Mouse (Mus musculus) forebrain, embryonic 15.5 days (tissue): ENCODE measurements at regions not wholly inside any gene's neighbourhood (a gene's known extent, or its start where the extent isn't known, plus 50 kb on each side); places are given as distances from the start of the nearest gene placed in this dataset.

Source experiments
- ATAC-seq: fragments of 200-750 bp; cut with Nextera tagmentation; replicated peaks from 2 replicates; pipeline ENCODE4 v1.8.0; 2017; ENCODE audit warnings: mild to moderate bottlenecking, moderate TSS enrichment, moderate library complexity
- H3K27ac ChIP-seq: fragments of 300-500 bp; sonication (generic); replicated peaks from 2 replicates; pipeline ENCODE4 v1.5.1; 2015; ENCODE audit warnings: mild to moderate bottlenecking, inconsistent platforms
- H3K27me3 ChIP-seq: fragments of 300-500 bp; sonication (generic); 2 replicates; pipeline ENCODE4 v1.6.1; 2015; ENCODE audit warnings: inconsistent platforms
- H3K36me3 ChIP-seq: fragments of 300-500 bp; sonication (generic); 2 replicates; pipeline ENCODE4 v1.6.1; 2015; ENCODE audit warnings: mild to moderate bottlenecking, inconsistent platforms
- H3K4me1 ChIP-seq: fragments of 300-500 bp; sonication (generic); 2 replicates; pipeline ENCODE4 v1.6.1; 2015; ENCODE audit warnings: inconsistent platforms
- H3K4me2 ChIP-seq: fragments of 300-500 bp; sonication (generic); replicated peaks from 2 replicates; pipeline ENCODE4 v1.6.1; 2015; ENCODE audit warnings: mild to moderate bottlenecking, inconsistent platforms
- H3K4me3 ChIP-seq: fragments of 300-500 bp; sonication (generic); 2 replicates; pipeline ENCODE4 v1.5.1; 2015; ENCODE audit warnings: mild to moderate bottlenecking, inconsistent platforms
- H3K9ac ChIP-seq: fragments of 300-500 bp; sonication (generic); replicated peaks from 2 replicates; pipeline ENCODE4 v1.6.1; 2015; ENCODE audit warnings: mild to moderate bottlenecking, inconsistent platforms
- H3K9me3 ChIP-seq: fragments of 300-500 bp; sonication (generic); 2 replicates; pipeline ENCODE4 v1.6.1; 2016; ENCODE audit warnings: inconsistent platforms
- WGBS: fragments of 180-500 bp; shearing (Covaris S2); methylation state at CpG from one replicate; pipeline ENCODE4 v1.1.7; 2015; ENCODE audit warnings: mixed read lengths; 5-methylcytosine and 5-hydroxymethylcytosine counted together

DNA sequence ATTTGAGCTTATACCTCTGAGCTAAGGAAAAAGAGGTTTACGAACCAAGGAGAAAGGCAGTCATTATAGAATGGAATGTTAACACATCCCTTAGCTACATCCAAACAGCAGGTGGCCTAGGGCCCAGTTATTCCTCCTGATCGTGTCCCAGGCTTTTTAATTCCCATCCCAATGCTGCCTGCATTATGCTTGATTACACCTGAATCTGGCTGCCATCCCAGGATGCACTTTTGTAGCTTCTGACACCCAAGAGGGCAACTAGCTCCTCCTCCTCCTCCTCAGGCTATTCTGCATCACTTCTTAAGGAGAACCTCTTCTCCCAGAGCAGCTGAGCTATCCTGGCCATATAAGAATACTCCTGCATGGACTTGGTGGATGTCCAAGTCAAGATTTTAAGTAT is 137.9 kb upstream of the Cox10 start:
- WGBS = 12% methylated on average over 2 of the region's 2 CpGs
- ATAC-seq = no peak

GRCm38 (mm10) chr11:64210916-64211315 is 131.6 kb upstream of the Cox10 start:
- 57% methylated on average over 3 of the region's 3 CpGs for WGBS
- no peak for ATAC-seq
- no peak overlapping the region for H3K4me3 ChIP-seq

More for the DNA sequence above, 137.9 kb upstream of the Cox10 start:
- Histone ChIP-seq H3K9me3 (no peaks in the 10 kb centered on the region), H3K4me2 (no peak overlapping the region), H3K36me3 (no peaks in the 10 kb centered on the region), H3K27ac (no peak overlapping the region), H3K27me3 (no peaks in the 10 kb centered on the region), H3K4me3 (no peak overlapping the region), H3K4me1 (no peaks in the 10 kb centered on the region), H3K9ac (no peak overlapping the region)

DNA sequence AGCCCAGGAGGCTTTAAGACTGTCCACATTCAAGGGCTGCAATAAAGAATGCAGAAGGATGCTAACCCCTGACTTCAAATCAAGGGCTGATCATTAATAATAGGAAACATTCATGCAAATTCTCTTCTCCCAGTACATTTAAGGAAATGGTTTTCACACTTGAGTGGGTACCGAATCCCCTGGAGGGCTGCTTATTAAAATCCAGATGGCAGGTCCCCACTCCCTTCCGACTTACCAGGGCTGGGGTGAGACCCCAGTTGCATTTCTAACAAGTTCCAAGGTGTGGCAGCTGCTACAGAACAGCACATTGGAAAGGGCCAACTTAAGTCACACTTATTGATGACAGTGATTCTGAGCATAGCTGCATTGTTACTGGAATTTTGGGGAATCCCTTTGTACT is 129.0 kb upstream of the Cox10 start:
- no peak for ATAC-seq
- Histone ChIP-seq H3K4me1 (peaks cover 7% of the 10 kb centered on the region; the same call in 1 of the 2 replicates), H3K27ac (no peak overlapping the region), H3K27me3 (no peaks in the 10 kb centered on the region), H3K9me3 (no peaks in the 10 kb centered on the region), H3K9ac (no peak overlapping the region), H3K4me2 (no peak overlapping the region), H3K4me3 (no peak overlapping the region), H3K36me3 (no peaks in the 10 kb centered on the region)
- 23% methylated on average over 2 of the region's 2 CpGs for WGBS

More at GRCm38 (mm10) chr11:64210916-64211315, 131.6 kb upstream of the Cox10 start:
- Histone ChIP-seq H3K27ac (no peak overlapping the region), H3K4me2 (no peak overlapping the region), H3K9me3 (no peaks in the 10 kb centered on the region), H3K36me3 (no peaks in the 10 kb centered on the region), H3K4me1 (peaks cover 7% of the 10 kb centered on the region; the same call in 1 of the 2 replicates), H3K9ac (no peak overlapping the region), H3K27me3 (no peaks in the 10 kb centered on the region)

DNA sequence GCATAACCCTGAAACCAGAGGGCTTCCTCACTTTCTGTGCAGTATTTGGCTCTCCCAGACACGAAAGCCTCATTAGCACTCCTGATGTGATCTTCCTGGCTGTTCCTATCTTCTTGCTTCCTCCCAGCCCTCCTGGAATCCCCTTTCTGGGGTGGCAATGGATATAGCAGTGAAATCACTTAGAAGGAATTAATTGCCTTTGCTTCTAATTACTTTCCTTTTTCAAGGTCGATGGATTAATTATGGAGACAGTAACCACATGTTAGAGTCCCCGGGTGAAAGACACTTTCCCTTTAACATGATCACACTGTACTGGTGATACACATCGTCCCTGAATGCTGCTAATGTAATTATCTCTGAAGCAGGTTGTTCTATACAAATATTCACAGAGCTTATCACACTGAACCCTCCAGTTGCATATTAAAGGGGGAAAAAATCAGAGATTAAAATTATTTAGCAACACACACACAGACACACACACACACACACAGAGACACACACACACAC is 128.1 kb upstream of the Cox10 start:
- Histone ChIP-seq H3K4me3 (no peak overlapping the region), H3K36me3 (no peaks in the 10 kb centered on the region), H3K4me2 (no peak overlapping the region), H3K9me3 (no peaks in the 10 kb centered on the region), H3K27ac (no peak overlapping the region), H3K4me1 (peaks cover 7% of the 10 kb centered on the region; the same call in 1 of the 2 replicates), H3K9ac (no peak overlapping the region), H3K27me3 (no peaks in the 10 kb centered on the region)
- 19% methylated on average over 4 of the region's 4 CpGs for WGBS
- ATAC-seq = no peak

GRCm38 (mm10) chr11:64206155-64206554 is 126.9 kb upstream of the Cox10 start:
- ATAC-seq = no peak
- 60% methylated on average over 2 of the region's 2 CpGs for WGBS

GRCm38 (mm10) chr11:64205069-64205468 is 125.8 kb upstream of the Cox10 start:
- no peak overlapping the region for H3K9ac ChIP-seq
- H3K27me3 ChIP-seq = no peaks in the 10 kb centered on the region
- ATAC-seq = no peak
- peaks cover 7% of the 10 kb centered on the region; the same call in 1 of the 2 replicates for H3K4me1 ChIP-seq
- no peak overlapping the region for H3K4me3 ChIP-seq
- no peaks in the 10 kb centered on the region for H3K9me3 ChIP-seq
- no peaks in the 10 kb centered on the region for H3K36me3 ChIP-seq
- 83% methylated on average over 4 of the region's 4 CpGs for WGBS
- H3K27ac ChIP-seq = no peak overlapping the region
- no peak overlapping the region for H3K4me2 ChIP-seq

More at GRCm38 (mm10) chr11:64206155-64206554, 126.9 kb upstream of the Cox10 start:
- H3K4me1 ChIP-seq = peaks cover 7% of the 10 kb centered on the region; the same call in 1 of the 2 replicates
- H3K27me3 ChIP-seq = no peaks in the 10 kb centered on the region
- H3K27ac ChIP-seq = no peak overlapping the region
- no peaks in the 10 kb centered on the region for H3K36me3 ChIP-seq
- no peak overlapping the region for H3K4me3 ChIP-seq
- no peak overlapping the region for H3K4me2 ChIP-seq
- no peak overlapping the region for H3K9ac ChIP-seq
- H3K9me3 ChIP-seq = no peaks in the 10 kb centered on the region

GRCm38 (mm10) chr11:64204305-64204704 is 125.0 kb upstream of the Cox10 start:
- no peak overlapping the region for H3K27ac ChIP-seq
- no peak for ATAC-seq
- WGBS = 78% methylated on average over 7 of the region's 7 CpGs
- H3K27me3 ChIP-seq = no peaks in the 10 kb centered on the region
- peaks cover 7% of the 10 kb centered on the region; the same call in 1 of the 2 replicates for H3K4me1 ChIP-seq
- no peak overlapping the region for H3K9ac ChIP-seq
- H3K4me2 ChIP-seq = no peak overlapping the region
- no peaks in the 10 kb centered on the region for H3K36me3 ChIP-seq
- H3K4me3 ChIP-seq = no peak overlapping the region
- H3K9me3 ChIP-seq = no peaks in the 10 kb centered on the region

- H3K27me3 ChIP-seq = no peaks in the 10 kb centered on the region
- no peak overlapping the region for H3K4me2 ChIP-seq
- H3K4me3 ChIP-seq = no peak overlapping the region
- H3K36me3 ChIP-seq = no peaks in the 10 kb centered on the region
- no peaks in the 10 kb centered on the region for H3K4me1 ChIP-seq
- 91% methylated on average over 6 of the region's 6 CpGs for WGBS
- no peak overlapping the region for H3K9ac ChIP-seq
- ATAC-seq = no peak
- no peak overlapping the region for H3K27ac ChIP-seq
- no peaks in the 10 kb centered on the region for H3K9me3 ChIP-seq
Measured at GRCm38 (mm10) chr11:64200874-64201273, 121.6 kb upstream of the Cox10 start.

DNA sequence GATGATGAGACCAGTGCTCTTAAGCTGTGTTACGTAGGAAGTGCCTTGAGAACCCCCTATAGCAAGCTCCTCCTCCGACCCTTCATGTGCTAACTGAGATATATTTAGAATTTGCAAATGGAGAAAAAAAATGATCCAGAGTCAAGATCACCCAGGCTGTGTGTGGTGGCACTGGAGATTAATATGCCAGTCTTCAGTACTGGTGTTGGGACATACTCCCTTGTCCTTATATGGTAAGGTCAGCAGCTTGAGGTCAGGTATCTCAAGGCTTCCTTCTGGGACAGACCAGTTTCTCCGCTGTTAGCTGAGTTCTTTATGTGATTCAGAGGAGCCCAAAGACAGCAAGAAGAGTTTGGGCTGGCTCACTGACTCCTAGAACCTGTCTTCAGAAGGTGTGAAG is 116.0 kb upstream of the Cox10 start:
- H3K9me3 ChIP-seq = no peaks in the 10 kb centered on the region
- no peaks in the 10 kb centered on the region for H3K36me3 ChIP-seq
- no peak overlapping the region for H3K4me3 ChIP-seq
- no peak overlapping the region for H3K4me2 ChIP-seq
- no peak overlapping the region for H3K27ac ChIP-seq
- WGBS = 96% methylated on average over 3 of the region's 3 CpGs
- no peaks in the 10 kb centered on the region for H3K4me1 ChIP-seq
- no peak overlapping the region for H3K9ac ChIP-seq
- no peaks in the 10 kb centered on the region for H3K27me3 ChIP-seq
- ATAC-seq = no peak

DNA sequence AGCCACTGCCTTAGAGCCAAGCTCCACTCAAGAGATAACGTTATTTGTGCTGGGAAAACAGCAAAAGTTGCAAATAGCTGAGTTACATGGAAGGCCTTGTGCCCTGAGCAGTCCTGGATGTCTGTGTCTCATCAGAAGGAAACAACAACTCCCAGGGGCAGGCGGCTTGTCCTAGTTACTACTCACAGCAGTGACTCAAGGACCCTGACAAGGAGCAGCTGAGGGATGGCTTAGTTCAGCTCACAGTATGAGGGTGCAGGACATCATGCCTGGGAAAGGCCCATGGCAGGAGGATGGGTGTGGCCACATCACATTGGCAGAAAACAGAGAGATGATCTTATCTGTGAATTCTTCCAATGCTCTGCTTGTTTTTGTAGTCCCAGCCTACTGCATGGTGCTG is 109.4 kb upstream of the Cox10 start:
- no peak for ATAC-seq
- 78% methylated on average over 2 of the region's 2 CpGs for WGBS
- Histone ChIP-seq H3K4me2 (no peak overlapping the region), H3K9ac (no peak overlapping the region), H3K36me3 (no peaks in the 10 kb centered on the region), H3K27me3 (no peaks in the 10 kb centered on the region), H3K4me3 (no peak overlapping the region), H3K4me1 (no peaks in the 10 kb centered on the region), H3K27ac (no peak overlapping the region), H3K9me3 (no peaks in the 10 kb centered on the region)

DNA sequence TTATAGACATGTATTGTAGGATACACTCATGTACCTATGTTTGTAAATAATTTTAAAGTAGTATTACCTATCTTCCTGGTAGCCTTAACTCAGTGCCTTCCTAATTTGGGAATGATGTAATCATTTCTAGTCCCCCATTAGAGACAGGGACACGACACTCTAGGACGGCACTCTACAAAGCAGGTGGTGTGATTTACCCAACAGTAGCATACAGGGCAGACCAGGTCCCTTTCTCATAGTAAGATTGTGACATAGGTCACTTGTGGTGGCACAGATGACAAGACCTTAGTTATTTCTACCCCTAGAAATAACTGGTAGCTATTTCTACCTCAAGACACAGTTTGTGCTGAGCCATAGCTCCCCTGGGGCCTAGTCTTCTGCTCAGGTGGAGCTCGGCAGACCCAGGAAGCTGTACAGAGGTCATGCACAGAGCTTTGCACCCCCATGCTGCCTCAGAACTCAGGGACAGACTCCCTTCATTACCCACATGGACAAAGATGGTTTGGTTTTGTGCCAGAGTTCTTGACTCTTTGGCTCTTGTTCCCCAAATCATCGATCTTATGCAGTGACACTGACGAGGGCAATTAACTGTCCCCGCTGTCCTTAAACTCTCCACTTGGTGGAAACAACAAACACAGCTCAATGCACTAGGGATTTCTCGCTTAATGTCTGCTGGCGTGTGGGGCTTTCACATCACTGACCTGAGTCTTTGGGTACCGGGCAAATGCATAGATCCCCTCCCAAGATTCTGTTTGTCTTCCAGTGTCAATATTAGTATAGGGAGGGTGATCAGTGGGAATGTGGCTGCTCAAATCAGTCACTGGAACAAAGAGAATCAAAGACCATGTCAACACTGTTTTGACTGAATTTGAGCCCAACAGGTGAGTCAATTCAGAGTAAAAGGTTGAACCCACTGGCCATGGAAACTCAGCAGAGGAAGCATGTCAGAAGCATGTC is 108.5 kb upstream of the Cox10 start:
- no peak overlapping the region for H3K27ac ChIP-seq
- no peaks in the 10 kb centered on the region for H3K27me3 ChIP-seq
- no peak overlapping the region for H3K4me3 ChIP-seq
- no peak for ATAC-seq
- WGBS = 77% methylated on average over 9 of the region's 9 CpGs
- no peaks in the 10 kb centered on the region for H3K9me3 ChIP-seq
- H3K4me1 ChIP-seq = no peaks in the 10 kb centered on the region
- no peak overlapping the region for H3K9ac ChIP-seq
- no peak overlapping the region for H3K4me2 ChIP-seq
- no peaks in the 10 kb centered on the region for H3K36me3 ChIP-seq

- Histone ChIP-seq H3K27ac (no peak overlapping the region), H3K4me3 (no peak overlapping the region), H3K4me1 (no peaks in the 10 kb centered on the region), H3K36me3 (no peaks in the 10 kb centered on the region), H3K4me2 (no peak overlapping the region), H3K9me3 (no peaks in the 10 kb centered on the region), H3K9ac (no peak overlapping the region), H3K27me3 (no peaks in the 10 kb centered on the region)
- ATAC-seq = no peak
- WGBS = 76% methylated on average over 3 of the region's 3 CpGs
Measured at GRCm38 (mm10) chr11:64187007-64187406, 107.7 kb upstream of the Cox10 start.
